Mouse (Mus musculus): Measurements from ENCODE around the gene Ccdc13. TPM values are rescaled to one million over a fixed set of nuclear protein-coding genes. Genes with fewer than 3 reads are reported as not detected.

Ccdc13 gene
- total and polyA plus RNA-seq, 2 experiments from 2014 or later = 3.3 to 5.6 TPM

DNA sequence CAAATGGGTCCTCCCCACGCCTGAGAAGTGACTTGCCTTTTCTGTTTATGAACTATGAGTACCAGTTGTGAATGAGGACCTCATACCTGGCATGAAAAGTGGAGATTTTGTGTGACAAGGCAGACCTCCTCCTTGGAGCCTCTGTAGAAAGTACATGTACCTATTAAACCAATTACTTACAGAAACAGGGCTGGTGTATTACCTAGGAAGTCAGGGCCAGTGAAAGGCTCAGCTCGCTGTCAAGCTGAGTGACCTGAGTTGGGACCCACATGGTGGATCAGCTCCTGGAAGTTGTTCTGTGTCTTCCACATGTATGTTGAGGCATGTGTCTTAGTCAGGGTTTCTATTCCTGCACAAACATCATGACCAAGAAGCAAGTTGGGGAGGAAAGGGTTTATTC is 21.7 kb upstream of the Ccdc13 start:
- Histone ChIP-seq H3K27me3 (ENCODE audit: insufficient read depth, low read length) (no peaks in the 10 kb centered on the region), H3K4me2 (ENCODE audit: low read depth, low read length) (no peak overlapping the region), H3K9me3 (ENCODE audit: low read length) (no peaks in the 10 kb centered on the region), H3K36me3 (ENCODE audit: insufficient read depth, low read length) (no peaks in the 10 kb centered on the region), H3K27ac (no peak overlapping the region), H3K4me1 (ENCODE audit: insufficient read depth, low read length) (no peaks in the 10 kb centered on the region), H3K4me3 (ENCODE audit: low read length) (no peak overlapping the region), H3K9ac (replicated peaks; ENCODE audit: low read length) (no peak overlapping the region)
- DNase-seq (ENCODE audit: low spot score) = no peak
- no peak for TF ChIP-seq CTCF (IDR thresholded peaks at IDR 0.05; ENCODE audit: low read depth)
- WGBS = 86% methylated on average over 2 of the region's 2 CpGs
- no peak for ATAC-seq

DNA sequence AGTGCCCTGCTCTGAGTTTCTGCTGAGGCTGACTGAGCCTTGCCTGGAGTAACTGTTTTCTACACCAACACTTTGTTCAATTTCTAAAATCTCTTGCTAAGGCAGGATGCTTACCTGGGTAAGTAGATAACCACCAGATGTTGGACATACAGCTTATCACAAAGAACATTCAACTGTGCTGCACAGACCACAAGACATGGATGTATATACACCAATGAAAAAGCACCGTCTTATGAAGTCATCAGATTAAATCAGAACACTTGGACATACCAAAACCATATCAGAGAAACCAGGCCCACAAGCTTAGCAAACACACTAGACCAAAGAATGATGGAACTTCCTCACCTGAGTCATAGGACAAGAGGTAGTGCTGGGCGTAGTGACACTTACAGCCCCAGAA is 20.1 kb upstream of the Ccdc13 start:
- WGBS = 98% methylated on average over 2 of the region's 2 CpGs
- Histone ChIP-seq H3K9ac (replicated peaks; ENCODE audit: low read length) (no peak overlapping the region), H3K27ac (no peak overlapping the region), H3K27me3 (ENCODE audit: insufficient read depth, low read length) (no peaks in the 10 kb centered on the region), H3K36me3 (ENCODE audit: insufficient read depth, low read length) (no peaks in the 10 kb centered on the region), H3K9me3 (ENCODE audit: low read length) (no peaks in the 10 kb centered on the region), H3K4me2 (ENCODE audit: low read depth, low read length) (no peak overlapping the region), H3K4me3 (ENCODE audit: low read length) (no peak overlapping the region), H3K4me1 (ENCODE audit: insufficient read depth, low read length) (0 out of 2 replicates have a peak, but pooled peaks cover 4% of the 10 kb centered on the region)
- TF ChIP-seq CTCF (IDR thresholded peaks at IDR 0.05; ENCODE audit: low read depth) = no peak
- ATAC-seq (no peak), DNase-seq (ENCODE audit: low spot score) (no peak)

DNA sequence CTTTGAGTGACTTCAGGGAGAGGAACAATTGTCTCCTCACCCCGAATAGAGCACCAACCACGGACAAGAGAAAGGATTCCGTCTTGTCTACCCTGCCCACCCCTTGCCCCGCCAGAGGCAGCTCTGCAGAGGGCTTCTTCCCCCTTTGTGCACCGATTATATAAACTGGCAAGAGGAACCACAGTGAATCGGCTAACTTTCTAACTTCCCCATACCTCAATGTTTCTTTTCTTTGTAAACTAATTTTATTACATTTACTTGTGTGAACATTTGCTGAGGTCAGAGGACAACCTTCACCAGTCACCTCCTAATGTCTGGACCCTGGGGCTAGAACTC is 18.9 kb upstream of the Ccdc13 start, which contains the start of gene Higd1a:
Gene Higd1a (minus strand): TSS at position 210 of the 336 bp plus-strand sequence.
- peak within 1 kb of the TSS; percentile 93 for H3K9ac ChIP-seq (replicated peaks; ENCODE audit: low read length)
- H3K4me3 ChIP-seq (ENCODE audit: low read length) = peak within 1 kb of the TSS; percentile 88
- TF ChIP-seq CTCF (IDR thresholded peaks at IDR 0.05; ENCODE audit: low read depth) = no peak
- H3K4me2 ChIP-seq (ENCODE audit: low read depth, low read length) = peak within 1 kb of the TSS; percentile 94
- no peak for DNase-seq (ENCODE audit: low spot score)
- no peak for ATAC-seq
- H3K4me1 ChIP-seq (ENCODE audit: insufficient read depth, low read length) = 0 out of 2 replicates have a peak, but pooled peaks cover 5% of the 10 kb centered on the region
- H3K9me3 ChIP-seq (ENCODE audit: low read length) = no peaks in the 10 kb centered on the region
- H3K27ac ChIP-seq = peak within 1 kb of the TSS; percentile 93
- no peaks in the 10 kb centered on the region for H3K27me3 ChIP-seq (ENCODE audit: insufficient read depth, low read length)
- H3K36me3 ChIP-seq (ENCODE audit: insufficient read depth, low read length) = no peaks in the 10 kb centered on the region
- 7% methylated on average over 6 of the region's 6 CpGs for WGBS

DNA sequence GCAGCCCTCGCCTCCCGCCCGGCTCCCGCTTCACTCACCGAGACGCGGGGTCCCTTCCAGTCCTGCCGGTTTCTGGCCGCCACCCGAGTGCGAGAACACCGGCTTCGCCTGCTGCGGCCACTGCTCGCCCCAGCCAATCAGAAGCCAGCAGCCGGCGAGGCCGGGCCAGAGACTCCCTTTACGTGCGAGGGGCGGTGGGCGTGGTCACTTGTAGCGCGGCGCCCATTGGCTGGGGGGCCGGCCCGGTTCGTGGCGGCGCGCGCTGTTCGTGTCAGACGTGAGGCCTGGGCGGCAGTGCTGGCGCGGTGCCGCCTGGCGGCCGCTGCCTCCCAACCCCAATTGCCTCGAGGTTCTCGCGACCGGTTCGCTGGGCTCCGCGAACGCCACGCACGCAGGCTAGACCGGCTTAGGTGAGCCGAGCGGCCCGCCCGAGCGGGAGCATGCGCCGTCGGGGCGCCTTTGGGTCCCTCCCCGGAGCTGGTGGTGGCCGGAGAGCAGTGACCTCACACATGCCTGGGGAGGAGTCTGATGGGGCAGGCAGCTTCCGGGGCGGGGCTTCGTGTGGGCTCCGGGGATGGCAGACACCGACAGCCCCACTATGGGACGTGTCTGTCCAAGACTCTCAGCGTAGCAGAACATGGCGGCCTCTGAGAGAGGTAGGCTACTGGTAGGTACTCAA is 18.4 kb upstream of the Ccdc13 start:
- Histone ChIP-seq H3K27ac (peak overlapping the region; percentile 93), H3K4me3 (ENCODE audit: low read length) (peak overlapping the region; percentile 88), H3K27me3 (ENCODE audit: insufficient read depth, low read length) (no peaks in the 10 kb centered on the region), H3K36me3 (ENCODE audit: insufficient read depth, low read length) (no peaks in the 10 kb centered on the region), H3K9me3 (ENCODE audit: low read length) (no peaks in the 10 kb centered on the region), H3K9ac (replicated peaks; ENCODE audit: low read length) (peak overlapping the region; percentile 93), H3K4me1 (ENCODE audit: insufficient read depth, low read length) (0 out of 2 replicates have a peak, but pooled peaks cover 5% of the 10 kb centered on the region), H3K4me2 (ENCODE audit: low read depth, low read length) (peak overlapping the region; percentile 94)
- WGBS = 2% methylated on average over 69 of the region's 70 CpGs
- TF ChIP-seq CTCF (IDR thresholded peaks at IDR 0.05; ENCODE audit: low read depth) = no peak
- peak; percentile 99 for ATAC-seq
- peak; percentile 99 for DNase-seq (ENCODE audit: low spot score)

DNA sequence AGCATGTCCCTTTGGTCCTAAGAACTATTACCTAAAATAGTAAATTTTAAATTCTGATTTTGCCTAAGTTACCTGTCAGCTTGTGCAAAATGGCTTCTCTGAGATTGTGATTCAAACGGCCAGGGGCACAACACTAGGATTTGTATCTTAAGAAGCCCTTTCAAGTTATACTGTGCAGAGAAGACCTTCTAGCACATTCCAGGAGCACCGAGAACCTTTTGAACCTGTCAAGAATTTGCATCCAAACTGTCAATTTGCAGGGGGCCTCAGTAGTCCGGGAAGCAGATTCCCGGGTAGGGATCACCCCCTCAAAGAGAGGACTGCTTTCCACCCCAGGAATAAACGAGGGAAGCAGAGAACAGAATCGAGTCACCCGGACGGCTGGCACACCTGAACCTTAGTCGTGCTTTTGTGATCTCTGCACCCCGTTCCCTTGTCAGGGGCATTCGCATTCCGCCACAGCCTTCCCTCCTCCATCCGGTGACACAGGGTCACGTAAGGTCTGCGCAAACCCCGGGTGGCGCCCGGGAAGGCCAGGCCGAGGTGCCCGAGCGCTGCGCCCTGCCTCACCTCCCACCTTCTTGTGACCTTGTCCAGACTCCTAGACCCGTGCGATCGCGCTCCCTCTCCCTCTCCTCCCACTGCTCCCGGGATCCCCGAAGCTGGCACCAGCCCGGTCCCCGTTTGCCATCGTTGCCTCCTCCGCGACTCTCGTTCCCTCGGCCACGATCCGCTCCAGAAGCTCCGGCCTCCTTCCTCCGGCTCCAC is 17.6 kb upstream of the Ccdc13 start:
- TF ChIP-seq CTCF (IDR thresholded peaks at IDR 0.05; ENCODE audit: low read depth) = no peak
- H3K27me3 ChIP-seq (ENCODE audit: insufficient read depth, low read length) = no peaks in the 10 kb centered on the region
- ATAC-seq (no peak; the same call in none of the 2 replicates), DNase-seq (ENCODE audit: low spot score) (no peak)
- no peaks in the 10 kb centered on the region for H3K9me3 ChIP-seq (ENCODE audit: low read length)
- WGBS = under 1% methylated on average over 39 of the region's 39 CpGs
- peak overlapping the region; percentile 93 for H3K9ac ChIP-seq (replicated peaks; ENCODE audit: low read length)
- H3K36me3 ChIP-seq (ENCODE audit: insufficient read depth, low read length) = peaks cover 1% of the 10 kb centered on the region; the same call in 1 of the 2 replicates
- 0 out of 2 replicates have a peak, but pooled peaks cover 5% of the 10 kb centered on the region for H3K4me1 ChIP-seq (ENCODE audit: insufficient read depth, low read length)
- peak overlapping the region; percentile 94 for H3K4me2 ChIP-seq (ENCODE audit: low read depth, low read length)
- peak overlapping the region; percentile 93 for H3K27ac ChIP-seq
- peak overlapping the region; percentile 88 for H3K4me3 ChIP-seq (ENCODE audit: low read length)

DNA sequence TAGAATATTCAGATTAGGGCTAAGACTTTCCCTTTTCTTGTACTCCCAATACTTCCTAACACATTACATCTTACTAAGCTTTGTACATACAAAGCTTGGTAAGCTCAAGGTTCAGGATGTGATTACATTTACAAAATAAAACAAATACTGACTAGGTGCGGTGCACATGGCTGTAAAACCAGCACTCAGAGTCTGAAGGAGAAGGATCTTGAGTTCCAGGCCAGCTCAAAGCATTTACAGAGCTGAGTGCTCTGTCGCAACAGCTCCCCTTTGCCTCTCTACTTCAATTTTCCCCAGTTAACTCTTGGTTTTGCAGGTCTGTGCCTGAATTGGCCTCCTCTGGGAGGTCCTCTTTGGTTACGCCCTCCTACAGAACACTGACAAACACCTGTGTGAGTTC is 15.0 kb upstream of the Ccdc13 start:
- TF ChIP-seq CTCF (IDR thresholded peaks at IDR 0.05; ENCODE audit: low read depth) = no peak
- H3K9ac ChIP-seq (replicated peaks; ENCODE audit: low read length) = no peak overlapping the region
- no peak overlapping the region for H3K4me2 ChIP-seq (ENCODE audit: low read depth, low read length)
- H3K4me3 ChIP-seq (ENCODE audit: low read length) = no peak overlapping the region
- ATAC-seq (no peak), DNase-seq (ENCODE audit: low spot score) (no peak)
- H3K36me3 ChIP-seq (ENCODE audit: insufficient read depth, low read length) = peaks cover 17% of the 10 kb centered on the region
- 0 out of 2 replicates have a peak, but pooled peaks cover 5% of the 10 kb centered on the region for H3K4me1 ChIP-seq (ENCODE audit: insufficient read depth, low read length)
- no peaks in the 10 kb centered on the region for H3K27me3 ChIP-seq (ENCODE audit: insufficient read depth, low read length)
- WGBS = 98% methylated on average over 3 of the region's 3 CpGs
- no peak overlapping the region for H3K27ac ChIP-seq
- no peaks in the 10 kb centered on the region for H3K9me3 ChIP-seq (ENCODE audit: low read length)
